Mouse (Mus musculus): ENCODE measurements around the gene Prl8a9.

DNA sequence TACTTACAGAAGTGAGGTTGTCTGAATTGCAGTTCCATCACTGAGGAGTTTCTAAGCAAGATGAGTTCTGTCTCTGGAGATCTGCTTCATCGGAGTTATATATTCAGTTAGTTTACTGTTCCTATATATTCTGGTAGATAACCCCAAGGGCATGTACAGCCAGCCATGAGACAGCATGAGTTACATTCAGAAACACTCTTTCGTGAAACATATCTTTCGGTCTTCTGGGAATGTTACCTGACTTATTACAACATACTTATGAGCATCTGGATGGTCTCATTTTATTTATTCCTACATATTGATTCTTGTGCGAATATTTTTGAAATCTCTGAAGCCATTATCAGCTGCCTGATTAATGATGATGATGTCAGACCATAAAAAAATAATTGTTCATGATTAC, 51.3 kb downstream of the Prl8a9 start, which contains the start of gene Prl8a8:
- TF ChIP-seq CTCF (IDR thresholded peaks at IDR 0.05; ENCODE audit: low read depth, low read length) (no peak), POLR2A (IDR thresholded peaks at IDR 0.05; ENCODE audit: borderline replicate concordance, low read depth, low read length) (no peak)

All from bone marrow macrophage, adult 2 months (primary cell).